In the genomic region with DNA sequence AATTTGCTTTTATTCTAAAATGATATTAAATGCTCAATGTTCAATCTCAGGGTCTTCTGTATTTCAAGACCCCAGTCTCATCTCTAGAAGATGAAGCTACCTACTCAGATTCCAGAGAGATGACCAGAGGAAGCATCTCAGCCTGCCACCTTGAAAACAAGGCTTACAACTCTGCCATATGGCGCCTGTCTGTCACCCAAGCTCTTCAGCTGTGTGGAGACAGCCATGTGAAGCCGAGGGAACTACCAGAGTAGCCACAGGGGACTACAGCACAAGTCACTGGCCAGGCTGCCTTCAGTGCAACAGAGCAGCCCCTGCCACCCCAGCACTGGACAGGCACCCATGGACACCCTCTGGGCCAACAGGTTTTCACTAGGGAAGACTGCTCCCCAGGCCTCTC, we compare ENCODE assay signal across 10 mouse cellular contexts.
DNase-seq lines count a peak whose midpoint lies in the region; ATAC-seq and TF ChIP-seq lines count a peak whose summit lies in the region.
"Had no signal": no experiment of that assay in that cellular context is flagged by ENCODE, and none has a peak within 500 bp of the region (broad histone marks: within the 10 kb centered on the region; RNA-seq: fewer than 3 reads in every experiment).

No protein-coding gene starts in this region.

- no peaks in the 10 kb centered on the region for H3K9me3 ChIP-seq in hindbrain, embryonic 14.5 days (ENCODE audit: control insufficient read depth, low read length)
- no peaks in the 10 kb centered on the region for H3K9me3 ChIP-seq in hindbrain, embryonic 13.5 days
- H3K9me3 ChIP-seq in midbrain, embryonic 15.5 days: no peaks in the 10 kb centered on the region
- H3K9me3 ChIP-seq in midbrain, embryonic 16.5 days (replicated peaks; ENCODE audit: control insufficient read depth, low read length, poor library complexity, severe bottlenecking): no peaks in the 10 kb centered on the region
- H3K9me3 ChIP-seq: limb, embryonic 15.5 days had no signal

- H3K9ac ChIP-seq in hindbrain, embryonic 14.5 days: no peak overlapping the region
- H3K9ac ChIP-seq in hindbrain, embryonic 13.5 days: no peak overlapping the region
- H3K9ac ChIP-seq in midbrain, embryonic 15.5 days: no peak overlapping the region
- H3K9ac ChIP-seq in midbrain, embryonic 16.5 days (ENCODE audit: low read depth, low read length): no peak overlapping the region
- H3K9ac ChIP-seq: limb, embryonic 15.5 days had no signal

- no peaks in the 10 kb centered on the region for H3K79me2 ChIP-seq in myocyte (ENCODE audit: control insufficient read depth, insufficient read depth)

- peak; percentile 10 for DNase-seq in embryo, embryonic 10 days (ENCODE audit: low spot score)
- no peak for DNase-seq in embryo, embryonic 10.5 days (ENCODE audit: low spot score)
- no peak for DNase-seq in hindbrain, embryonic 14.5 days (ENCODE audit: low spot score)
- no peak for DNase-seq in layer of hippocampus, adult 9-11 months

- ATAC-seq in hindbrain, embryonic 14.5 days (ENCODE audit: low FRiP score): no peak
- no peak for ATAC-seq in hindbrain, embryonic 13.5 days (ENCODE audit: low FRiP score)
- ATAC-seq in midbrain, embryonic 15.5 days (replicated peaks): no peak
- no peak for ATAC-seq in midbrain, embryonic 16.5 days
- ATAC-seq: intestine, postnatal 0 days had no signal

- no peak overlapping the region for H3ac ChIP-seq in myocyte (ENCODE audit: control insufficient read depth, insufficient read length)

- H3K4me2 ChIP-seq in hindbrain, embryonic 14.5 days (replicated peaks): no peak overlapping the region
- H3K4me2 ChIP-seq in hindbrain, embryonic 13.5 days: no peak overlapping the region
- H3K4me2 ChIP-seq in midbrain, embryonic 15.5 days: no peak overlapping the region
- H3K4me2 ChIP-seq in midbrain, embryonic 16.5 days (ENCODE audit: low read length): no peak overlapping the region
- no peak overlapping the region for H3K4me2 ChIP-seq in myocyte (ENCODE audit: low read depth)
- H3K4me2 ChIP-seq: limb, embryonic 15.5 days had no signal

- no peaks in the 10 kb centered on the region for H3K36me3 ChIP-seq in hindbrain, embryonic 14.5 days (replicated peaks; ENCODE audit: control insufficient read depth, insufficient read depth)
- H3K36me3 ChIP-seq in hindbrain, embryonic 13.5 days: no peaks in the 10 kb centered on the region
- no peaks in the 10 kb centered on the region for H3K36me3 ChIP-seq in midbrain, embryonic 15.5 days (replicated peaks)
- no peaks in the 10 kb centered on the region for H3K36me3 ChIP-seq in midbrain, embryonic 16.5 days (ENCODE audit: control insufficient read depth, insufficient read depth, low read length)
- H3K36me3 ChIP-seq in myocyte (ENCODE audit: control insufficient read depth, insufficient read depth): no peaks in the 10 kb centered on the region
- H3K36me3 ChIP-seq: limb, embryonic 15.5 days had no signal

- 70% methylated on average over 2 of the region's 2 CpGs for WGBS in hindbrain, embryonic 14.5 days
- WGBS in hindbrain, embryonic 13.5 days: 48% methylated on average over 2 of the region's 2 CpGs
- 59% methylated on average over 2 of the region's 2 CpGs for WGBS in midbrain, embryonic 15.5 days
- 59% methylated on average over 2 of the region's 2 CpGs for WGBS in midbrain, embryonic 16.5 days

- TF ChIP-seq POLR2A in myocyte (IDR thresholded peaks at IDR 0.05; ENCODE audit: insufficient read length, low read depth): no peak

- H3K27ac ChIP-seq in hindbrain, embryonic 14.5 days: 0 out of 2 replicates have a peak overlapping the region, but pooled peaks have one; percentile 20
- H3K27ac ChIP-seq in hindbrain, embryonic 13.5 days: no peak overlapping the region
- 0 out of 2 replicates have a peak overlapping the region, but pooled peaks have one; percentile 8 for H3K27ac ChIP-seq in midbrain, embryonic 15.5 days
- H3K27ac ChIP-seq in midbrain, embryonic 16.5 days (ENCODE audit: low read length): no peak overlapping the region
- H3K27ac ChIP-seq: limb, embryonic 15.5 days had no signal

- no peak overlapping the region for H3K4me3 ChIP-seq in hindbrain, embryonic 14.5 days (replicated peaks; ENCODE audit: low read length)
- H3K4me3 ChIP-seq in hindbrain, embryonic 13.5 days: no peak overlapping the region
- no peak overlapping the region for H3K4me3 ChIP-seq in midbrain, embryonic 15.5 days
- H3K4me3 ChIP-seq in midbrain, embryonic 16.5 days (ENCODE audit: low read depth, low read length): no peak overlapping the region
- no peak overlapping the region for H3K4me3 ChIP-seq in myocyte
- H3K4me3 ChIP-seq: limb, embryonic 15.5 days had no signal

- no peaks in the 10 kb centered on the region for H3K27me3 ChIP-seq in hindbrain, embryonic 14.5 days (ENCODE audit: control insufficient read depth, insufficient read depth, low read length)
- H3K27me3 ChIP-seq in hindbrain, embryonic 13.5 days: no peaks in the 10 kb centered on the region
- no peaks in the 10 kb centered on the region for H3K27me3 ChIP-seq in midbrain, embryonic 15.5 days (replicated peaks)
- H3K27me3 ChIP-seq in midbrain, embryonic 16.5 days (ENCODE audit: control insufficient read depth, insufficient read depth, low read depth, low read length): no peaks in the 10 kb centered on the region
- no peaks in the 10 kb centered on the region for H3K27me3 ChIP-seq in myocyte (ENCODE audit: control insufficient read depth, insufficient read depth, insufficient read length)
- H3K27me3 ChIP-seq: limb, embryonic 15.5 days had no signal

- H3K4me1 ChIP-seq in hindbrain, embryonic 14.5 days (replicated peaks; ENCODE audit: control insufficient read depth, insufficient read depth, low read length): peaks cover 18% of the 10 kb centered on the region; the same call in 1 of the 2 replicates
- H3K4me1 ChIP-seq in hindbrain, embryonic 13.5 days (replicated peaks): peaks cover 33% of the 10 kb centered on the region
- H3K4me1 ChIP-seq in midbrain, embryonic 15.5 days: peaks cover 24% of the 10 kb centered on the region
- peaks cover 10% of the 10 kb centered on the region; the same call in 1 of the 2 replicates for H3K4me1 ChIP-seq in midbrain, embryonic 16.5 days (ENCODE audit: control insufficient read depth, insufficient read depth, low read length)

TF ChIP-seq in myocyte, 11 proteins besides CTCF, POLR2A, EP300 and RAD21:
- TF ChIP-seq MYOD1 (IDR thresholded peaks at IDR 0.05; ENCODE audit: control insufficient read depth in 1 of 3, insufficient read length in 2 of 3, low read depth in 2 of 3): peak; percentile 21 to 87 (median 87)
- TF ChIP-seq CEBPB (IDR thresholded peaks at IDR 0.05; ENCODE audit: insufficient read depth, poor library complexity, severe bottlenecking): no peak
- TF ChIP-seq TCF12 (IDR thresholded peaks at IDR 0.05; ENCODE audit: insufficient read depth, poor library complexity, severe bottlenecking): no peak
- TF ChIP-seq MYOG (IDR thresholded peaks at IDR 0.05; ENCODE audit: control insufficient read depth in 1 of 3, insufficient read depth in 1 of 3, insufficient read length in 2 of 3, low read depth in 2 of 3): peak in 1 of 3 experiments; percentile 38
- no peak for TF ChIP-seq E2F4 (IDR thresholded peaks at IDR 0.05; ENCODE audit: insufficient read depth)
- TF ChIP-seq TCF3 (IDR thresholded peaks at IDR 0.05; ENCODE audit: insufficient read length, low read depth): no peak
- no peak for TF ChIP-seq POLR2AphosphoS2 (IDR thresholded peaks at IDR 0.05; ENCODE audit: insufficient read length, low read depth)

Comparison
In these comparisons a context has a peak if more than half of its experiments do, and no peak if none do; other contexts are left out.
1. H3K27ac ChIP-seq: peak in hindbrain, embryonic 14.5 days (single experiment) and midbrain, embryonic 15.5 days (single experiment); none in hindbrain, embryonic 13.5 days (single experiment) and midbrain, embryonic 16.5 days (single experiment).